Mouse (Mus musculus) gastrocnemius, postnatal 25 days (tissue): Measurements from ENCODE around the gene Nav2. TPM values are rescaled to one million over a fixed set of nuclear protein-coding genes. Genes with fewer than 3 reads are reported as not detected.

Source experiments
- DNase-seq: peaks from one replicate; pipeline ENCODE4 v3.0.0; 2022
- total RNA-seq, 2 experiments: library from RNA; stranded (reverse); gene quantifications; 1 replicate in 1 of 2; 2 replicates in 1 of 2; pipeline ENCODE4 v1.2.3; 2021

Nav2 gene
- total RNA-seq, 2 experiments from 2014 or later = 29.5 to 30.0 TPM

DNA sequence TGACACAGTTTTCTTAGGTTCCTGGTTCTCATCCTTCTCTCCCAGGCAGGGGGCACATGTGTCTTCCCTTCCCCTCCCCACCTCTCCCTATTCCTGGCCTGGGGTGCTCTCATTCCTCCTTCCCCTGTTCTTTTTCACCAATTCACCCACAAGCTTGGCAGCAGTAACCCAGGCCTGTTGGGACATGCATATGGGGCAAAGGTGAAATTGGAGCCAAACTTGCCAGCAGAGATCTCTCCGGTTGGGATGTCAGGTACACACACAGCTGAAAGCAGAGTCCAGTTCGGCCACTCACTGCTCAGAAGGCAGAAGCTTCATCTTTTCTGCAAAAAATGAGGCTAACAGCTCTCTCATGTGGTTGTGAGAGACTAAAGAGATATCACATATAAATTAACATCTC, 26.3 kb downstream of the Nav2 start:
- no peak for DNase-seq

DNA sequence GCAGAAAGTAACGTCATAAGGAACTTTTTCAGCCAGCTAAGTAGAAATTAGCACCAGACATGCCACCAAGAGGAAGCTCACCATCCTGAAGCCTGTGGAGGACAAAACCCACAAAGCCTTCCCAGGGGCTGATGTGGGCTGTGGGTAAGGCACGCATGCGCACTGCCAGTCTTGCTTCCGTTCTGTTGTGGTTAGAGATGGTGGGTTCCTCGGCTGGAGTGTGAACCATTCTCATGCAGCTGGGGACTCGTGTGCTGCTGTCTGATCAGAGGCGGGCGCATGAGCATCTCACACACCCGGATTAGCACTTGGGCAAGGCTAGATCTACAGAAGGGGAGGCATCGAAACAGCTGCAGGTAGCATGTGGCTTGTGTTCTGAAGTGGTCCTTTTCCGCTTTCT, 29.0 kb downstream of the Nav2 start:
- DNase-seq = peak; percentile 24

DNA sequence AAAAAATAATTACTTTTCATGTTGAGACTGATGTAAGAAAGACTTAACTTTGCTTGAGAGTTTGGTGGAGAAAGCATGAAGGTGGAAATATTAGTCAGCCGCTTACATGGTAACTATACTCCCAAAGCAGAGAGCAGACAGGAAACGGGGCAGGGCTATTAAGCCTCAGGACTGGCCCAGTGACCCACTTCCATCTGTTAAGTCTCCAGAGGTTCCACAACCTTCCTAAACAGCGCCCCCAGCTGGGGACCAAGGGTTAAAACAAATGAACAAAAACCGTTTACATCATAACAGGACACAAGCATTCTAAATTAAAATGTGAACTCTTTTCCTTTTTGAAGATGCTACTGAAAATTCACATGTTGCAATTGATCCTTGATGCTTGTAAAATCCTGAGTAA, 29.7 kb downstream of the Nav2 start:
- DNase-seq = no peak

DNA sequence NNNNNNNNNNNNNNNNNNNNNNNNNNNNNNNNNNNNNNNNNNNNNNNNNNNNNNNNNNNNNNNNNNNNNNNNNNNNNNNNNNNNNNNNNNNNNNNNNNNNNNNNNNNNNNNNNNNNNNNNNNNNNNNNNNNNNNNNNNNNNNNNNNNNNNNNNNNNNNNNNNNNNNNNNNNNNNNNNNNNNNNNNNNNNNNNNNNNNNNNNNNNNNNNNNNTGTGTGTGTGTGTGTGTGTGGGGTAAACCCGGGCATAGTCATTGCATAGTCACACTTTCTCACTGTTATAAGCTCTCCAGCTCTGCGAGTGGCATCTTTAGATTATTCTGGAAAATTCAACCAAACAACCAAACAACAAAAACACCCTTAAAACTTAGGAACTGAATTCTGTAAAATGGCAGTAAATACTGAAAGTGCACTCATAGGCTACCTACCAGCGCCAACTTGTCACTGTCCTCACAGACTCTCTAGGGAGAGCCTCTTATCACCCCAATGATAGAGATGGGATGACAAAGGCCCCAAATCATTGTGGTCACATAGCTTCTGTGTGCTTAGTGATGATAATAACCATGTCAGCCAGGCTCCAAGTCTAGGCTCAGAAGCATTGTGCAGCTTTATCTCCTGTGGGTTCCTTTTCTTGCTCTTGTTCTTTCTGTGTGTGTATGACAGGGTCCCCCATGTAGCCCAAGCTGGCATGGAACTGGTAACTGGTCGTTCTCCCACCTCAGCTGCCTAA, 40.0 kb downstream of the Nav2 start:
- no peak for DNase-seq

DNA sequence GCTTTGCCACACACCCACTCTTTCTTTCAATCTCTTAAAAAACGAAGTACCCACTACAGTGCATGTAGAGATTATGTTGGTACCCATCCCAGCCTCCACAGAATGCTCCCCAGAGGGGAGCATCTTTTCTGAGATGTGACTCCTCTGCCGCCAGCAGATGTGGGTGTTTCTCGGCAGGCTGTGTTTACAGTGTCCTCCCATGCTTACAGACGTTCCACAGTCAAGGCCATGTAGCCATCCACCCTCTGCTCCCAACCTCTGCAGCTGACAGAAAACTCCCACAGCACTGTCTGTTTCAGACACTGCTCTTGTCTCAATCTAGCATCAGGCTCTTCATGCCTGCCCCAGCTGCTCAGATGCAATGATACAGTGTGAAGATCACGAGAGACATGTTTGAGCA, 46.0 kb downstream of the Nav2 start:
- no peak for DNase-seq

GRCm38 (mm10) chr7:48958528-48959315, 50.2 kb downstream of the Nav2 start:
- DNase-seq = no peak

DNA sequence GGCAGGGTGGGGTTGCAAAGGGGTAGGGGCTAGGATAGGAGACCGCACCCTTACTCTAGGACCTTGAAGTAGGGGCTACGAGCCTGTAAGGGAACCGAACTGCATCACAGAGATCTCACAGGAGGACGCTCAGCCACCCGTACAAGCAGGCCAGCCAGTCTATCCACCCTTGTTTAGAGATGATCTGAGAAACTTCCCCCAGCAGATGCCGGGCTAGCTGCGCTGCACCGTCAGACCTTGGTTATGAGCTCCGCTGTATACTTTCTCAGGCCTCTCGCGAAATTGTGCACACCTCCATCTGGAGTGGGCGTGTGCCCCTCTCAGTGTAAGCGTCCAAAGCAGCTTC, 50.8 kb downstream of the Nav2 start:
- no peak for DNase-seq

- DNase-seq = no peak
Observed at GRCm38 (mm10) chr7:48960152-48960551, 51.6 kb downstream of the Nav2 start.

- DNase-seq = no peak
Observed at GRCm38 (mm10) chr7:48961501-48961900, 53.0 kb downstream of the Nav2 start.

DNA sequence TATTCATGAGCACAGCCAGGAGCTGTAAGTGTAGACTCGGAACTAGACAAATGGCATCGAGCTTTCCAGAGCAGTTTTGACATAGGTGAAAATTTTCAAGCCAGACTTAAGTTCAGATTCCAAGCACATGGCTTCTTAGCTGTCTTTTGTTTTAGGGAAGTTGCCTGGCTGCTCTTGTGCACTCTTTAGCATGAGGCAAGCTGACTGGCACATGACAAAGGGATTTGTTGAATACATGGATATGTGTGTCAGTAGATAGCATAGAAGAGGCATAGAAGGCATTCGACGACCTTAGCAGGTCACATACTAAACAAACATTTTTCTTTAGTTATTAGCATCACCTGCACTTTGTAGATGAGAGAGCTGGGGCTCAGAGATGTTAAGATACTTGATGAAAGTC, 53.4 kb downstream of the Nav2 start:
- DNase-seq = no peak

DNA sequence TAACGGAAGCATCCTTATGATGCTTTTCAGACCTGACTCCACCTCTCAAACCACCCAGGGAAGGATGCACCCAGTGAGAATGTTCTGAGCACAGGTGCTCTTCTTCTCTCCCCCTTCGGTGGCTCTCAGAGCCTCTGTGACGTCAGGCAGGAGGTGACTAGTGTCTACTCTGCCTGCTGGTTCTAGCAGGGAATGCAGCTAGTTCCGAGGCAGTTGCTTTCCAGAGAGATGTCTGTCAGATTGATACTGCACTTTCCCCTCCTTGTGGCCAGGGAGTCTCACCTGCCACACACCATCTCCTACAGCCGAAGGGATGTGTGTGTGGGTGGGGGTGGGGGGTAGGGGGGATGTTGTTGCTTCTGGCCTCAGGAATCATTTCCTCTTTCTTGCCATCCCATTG, 54.6 kb downstream of the Nav2 start:
- DNase-seq = no peak

GRCm38 (mm10) chr7:48963554-48963953, 55.0 kb downstream of the Nav2 start:
- no peak for DNase-seq

DNA sequence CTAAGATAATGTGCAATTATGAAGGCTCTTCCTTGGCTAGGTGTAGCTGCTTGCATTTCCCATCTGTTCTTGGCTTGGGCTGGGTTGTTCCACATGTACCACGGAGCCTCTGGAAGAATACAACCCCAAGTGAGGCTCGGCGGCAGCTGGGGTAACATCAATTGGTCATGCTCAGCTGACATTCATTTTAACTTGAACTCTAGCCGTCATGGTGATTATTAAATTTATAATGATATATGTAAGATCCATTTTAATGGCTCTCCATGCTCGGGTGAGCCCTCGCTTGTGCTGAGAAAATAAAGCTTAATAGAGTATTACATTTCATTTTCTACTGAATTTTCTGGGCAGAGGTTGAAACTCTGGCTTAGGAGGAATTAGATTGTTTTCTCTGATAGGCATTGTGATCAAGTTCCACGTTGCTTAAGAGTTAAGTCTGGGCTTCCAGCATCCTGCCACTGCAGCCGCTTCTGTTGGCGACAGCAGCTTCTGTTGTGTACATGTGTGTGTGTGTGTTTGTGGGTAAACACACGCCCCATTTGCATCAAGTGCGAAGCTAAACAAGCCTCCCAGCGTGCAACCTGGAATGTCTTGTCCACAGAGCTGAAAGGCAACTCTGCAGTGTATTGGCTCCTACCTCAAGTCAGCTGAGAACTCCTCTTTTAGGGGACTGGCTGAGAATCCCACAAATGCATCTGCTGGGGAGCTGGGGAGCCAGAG, 57.4 kb downstream of the Nav2 start:
- no peak for DNase-seq

- no peak for DNase-seq
Observed at GRCm38 (mm10) chr7:48981013-48981412, 72.5 kb downstream of the Nav2 start.

DNA sequence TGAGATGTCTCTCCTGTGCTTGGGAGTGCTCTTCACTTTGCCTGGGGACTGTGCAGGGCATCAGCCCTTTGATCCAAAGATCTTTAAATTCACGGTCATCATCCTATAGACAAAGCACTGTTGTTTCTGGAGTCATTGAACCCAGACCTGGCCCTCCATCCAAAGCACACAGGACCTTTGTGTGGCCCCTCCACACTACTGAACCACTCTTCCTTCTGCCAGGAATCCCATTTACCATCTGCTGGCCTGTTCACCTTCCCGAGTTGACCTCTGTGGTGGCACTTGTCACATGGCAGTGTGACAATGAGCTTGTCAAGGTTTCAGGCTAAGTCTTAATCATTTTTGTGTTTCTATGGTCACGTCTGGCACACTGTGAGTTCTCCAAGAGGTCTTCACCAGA, 73.3 kb downstream of the Nav2 start:
- no peak for DNase-seq

- DNase-seq = no peak
Observed at GRCm38 (mm10) chr7:48982573-48982972, 74.1 kb downstream of the Nav2 start.

DNA sequence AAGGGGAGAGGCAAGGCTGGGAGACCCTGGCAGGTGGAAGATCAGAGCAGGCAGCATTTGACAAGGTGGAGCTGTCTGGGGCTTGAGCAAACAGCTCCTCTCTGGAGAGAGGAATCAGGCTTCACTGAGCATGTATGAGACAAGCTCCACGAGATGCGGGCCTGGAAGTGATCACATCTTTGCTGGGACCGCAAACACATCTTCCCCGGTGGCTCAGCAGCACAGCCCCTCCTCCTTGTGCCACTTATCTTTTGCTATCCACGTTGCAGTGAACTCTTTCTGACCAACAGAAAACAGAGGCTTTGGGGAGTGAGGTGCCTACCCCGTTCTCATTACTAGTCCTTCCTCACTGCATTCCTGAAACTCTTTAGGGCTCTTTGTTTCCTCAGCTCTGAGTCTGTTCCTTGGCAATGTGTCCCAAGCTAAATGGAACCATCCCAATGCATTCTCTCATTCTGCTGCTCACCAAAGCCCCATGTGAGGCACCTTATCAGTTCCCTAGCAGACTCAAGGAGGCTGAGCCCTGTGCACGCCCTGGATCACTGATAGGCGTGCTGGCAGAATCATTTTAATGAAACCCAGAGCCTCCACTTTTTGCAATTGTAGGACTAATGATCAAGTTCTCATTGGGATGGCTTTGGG, 83.5 kb downstream of the Nav2 start:
- no peak for DNase-seq

DNA sequence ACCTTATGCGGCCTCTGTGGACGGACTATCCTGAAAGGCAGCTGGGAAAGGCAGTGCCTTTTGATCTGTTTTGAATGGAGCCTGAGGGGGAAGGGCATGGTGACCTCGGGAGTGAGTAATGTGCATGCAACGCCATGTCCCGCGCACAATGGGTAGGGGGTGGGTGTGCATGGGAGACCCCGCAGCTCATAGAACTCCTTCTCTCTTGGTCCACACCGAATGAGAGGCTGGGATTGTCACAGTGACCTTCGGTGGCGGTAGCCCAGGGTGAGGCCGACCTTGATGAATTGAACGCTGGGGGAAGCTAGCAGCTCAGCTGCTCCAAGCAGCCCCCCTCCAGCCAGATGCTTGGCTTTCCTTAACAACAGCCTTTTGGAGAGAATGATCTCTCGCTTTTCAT, 86.7 kb downstream of the Nav2 start:
- DNase-seq = no peak

DNA sequence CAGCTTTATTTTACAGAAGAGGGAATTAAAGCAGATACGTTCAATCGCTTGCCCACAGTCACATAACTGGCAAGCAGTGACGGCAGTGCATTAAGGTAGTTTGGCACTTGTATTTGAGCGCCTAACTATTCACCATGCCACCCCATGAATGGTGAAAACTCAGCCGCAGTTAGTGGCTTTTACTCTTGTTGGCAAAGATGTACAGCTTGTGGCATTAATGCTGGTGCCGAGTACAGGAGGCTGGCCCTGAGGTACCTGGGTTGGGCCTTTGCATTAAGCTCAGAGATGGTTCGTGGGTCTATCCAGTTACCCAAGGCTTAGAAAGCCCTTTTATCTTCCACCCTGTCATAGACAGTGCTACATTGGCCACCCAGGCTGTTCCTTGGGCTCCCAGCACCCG, 87.2 kb downstream of the Nav2 start:
- DNase-seq = no peak

GRCm38 (mm10) chr7:48996829-48997228, 88.3 kb downstream of the Nav2 start:
- DNase-seq = no peak

- DNase-seq = no peak
Observed at GRCm38 (mm10) chr7:48998097-48998496, 89.6 kb downstream of the Nav2 start.

DNA sequence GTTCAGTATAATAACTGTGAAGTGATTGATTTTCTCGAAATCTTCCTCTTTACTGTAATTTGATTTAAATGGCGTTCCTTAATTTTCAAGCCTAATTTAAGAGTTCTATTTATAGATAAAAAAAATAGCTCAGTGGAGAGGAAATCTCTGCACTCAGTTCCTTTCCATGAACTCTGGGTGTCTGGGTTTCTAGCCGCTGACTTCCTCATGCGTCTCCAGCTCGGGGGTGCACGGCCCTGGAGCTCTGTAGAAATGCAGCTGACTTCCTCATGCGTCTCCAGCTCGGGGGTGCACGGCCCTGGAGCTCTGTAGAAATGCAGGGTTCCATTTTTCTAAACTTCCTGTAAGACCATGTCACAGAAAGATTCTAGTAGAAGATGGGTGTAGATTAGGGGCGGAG, 90.1 kb downstream of the Nav2 start:
- DNase-seq = no peak

DNA sequence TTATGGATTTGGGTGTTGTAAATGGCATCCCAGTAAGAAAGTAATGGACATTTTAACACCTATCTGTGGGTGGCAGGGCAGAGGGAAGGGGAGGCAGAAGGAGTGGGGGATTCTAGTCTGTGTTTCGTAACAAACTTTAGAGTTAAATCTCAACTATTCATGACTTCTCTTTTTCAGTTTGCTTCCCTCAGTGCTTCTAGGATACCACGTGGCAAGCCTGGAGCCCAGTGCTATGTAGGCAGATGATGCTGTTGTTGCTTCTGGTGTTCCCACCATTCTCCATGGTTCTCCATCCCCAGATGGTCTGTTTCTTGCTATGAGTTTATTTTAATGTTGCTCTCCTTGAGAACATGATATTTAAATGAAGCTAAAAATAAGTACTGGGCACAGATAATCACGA, 92.3 kb downstream of the Nav2 start:
- no peak for DNase-seq
